Mouse (Mus musculus): ENCODE measurements at regions not wholly inside any gene's neighbourhood (a gene's known extent, or its start where the extent isn't known, plus 50 kb on each side); places are given as distances from the start of the nearest gene placed in this dataset.

DNA sequence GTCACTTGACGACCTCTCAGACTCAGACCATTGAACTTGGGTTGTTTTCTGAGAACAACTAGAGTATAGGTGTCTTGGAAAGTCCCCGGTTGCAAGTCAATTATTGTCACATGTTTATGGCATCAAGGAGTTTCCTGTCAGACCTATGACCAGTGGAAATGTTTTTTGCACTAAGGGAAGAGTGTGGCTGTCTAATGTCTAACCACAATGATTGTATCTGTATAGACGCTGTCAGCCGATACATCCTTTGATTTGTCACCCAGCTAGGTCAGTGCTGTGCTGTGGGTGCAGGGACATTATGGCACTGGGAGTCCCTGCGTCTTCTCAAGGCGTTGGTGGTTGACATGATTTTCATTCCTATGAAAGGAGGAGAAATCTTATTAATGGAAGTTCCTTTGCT is 216.0 kb upstream of the Btg1 start:
- no peak overlapping the region for H3K27ac ChIP-seq (ENCODE audit: insufficient read depth, low read depth, low read length, poor library complexity, severe bottlenecking)
- H3K9me3 ChIP-seq (ENCODE audit: control insufficient read depth, insufficient read depth, low read depth, low read length): no peaks in the 10 kb centered on the region
- no peak overlapping the region for H3K9ac ChIP-seq (ENCODE audit: insufficient read depth, low read depth, low read length, poor library complexity, severe bottlenecking)
- no peak overlapping the region for H3K4me3 ChIP-seq (ENCODE audit: insufficient read depth in 1 of 2, low read depth in 1 of 2, low read length in 2 of 2, poor library complexity in 1 of 2, severe bottlenecking in 1 of 2)
- no peak for DNase-seq (ENCODE audit: low read depth, low spot score)
- TF ChIP-seq MAFK (IDR thresholded peaks at IDR 0.05; ENCODE audit: insufficient read depth, low read depth, low read length) (no peak), CHD2 (IDR thresholded peaks at IDR 0.05; ENCODE audit: low read depth, low read length) (no peak), ZC3H11A (IDR thresholded peaks at IDR 0.05; ENCODE audit: borderline replicate concordance, low read depth, low read length) (no peak), ZNF384 (IDR thresholded peaks at IDR 0.05; ENCODE audit: low read depth, low read length) (no peak)
- H3K4me1 ChIP-seq (ENCODE audit: control insufficient read depth in 2 of 2, insufficient read depth in 2 of 2, low read length in 2 of 2, poor library complexity in 1 of 2): no peaks in the 10 kb centered on the region
- in situ Hi-C loops (cut with MboI; ENCODE audit: low sequenced_read_pairs in 2 of 2, unreplicated experiment in 2 of 2): no loop called here
- H3K36me3 ChIP-seq (ENCODE audit: control insufficient read depth, insufficient read depth, low read length, poor library complexity, severe bottlenecking): no peaks in the 10 kb centered on the region

DNA sequence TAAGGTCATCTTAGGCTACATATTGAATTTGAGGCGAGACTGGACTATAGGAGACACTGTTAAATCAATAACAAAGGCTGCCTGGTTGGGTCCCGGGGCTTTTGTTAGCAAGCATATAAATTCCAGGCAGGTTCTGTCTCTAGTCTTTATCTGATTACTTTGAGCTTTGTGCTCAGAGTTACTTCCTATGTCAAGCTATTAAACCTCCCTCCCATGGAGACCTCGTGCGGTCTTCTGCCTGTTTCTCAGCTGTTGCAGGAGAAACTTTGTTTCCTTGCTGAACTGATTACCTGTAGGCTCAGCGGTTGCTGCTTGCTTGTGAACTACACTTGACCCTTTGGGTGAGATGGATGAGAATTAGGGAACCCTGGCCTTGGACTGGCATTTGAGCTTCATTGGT is 210.5 kb upstream of the Btg1 start:
- Histone ChIP-seq H3K4me3 (ENCODE audit: insufficient read depth in 1 of 2, low read depth in 1 of 2, low read length in 2 of 2, poor library complexity in 1 of 2, severe bottlenecking in 1 of 2) (no peak overlapping the region), H3K27ac (ENCODE audit: insufficient read depth, low read depth, low read length, poor library complexity, severe bottlenecking) (no peak overlapping the region), H3K36me3 (ENCODE audit: control insufficient read depth, insufficient read depth, low read length, poor library complexity, severe bottlenecking) (no peaks in the 10 kb centered on the region; the same call in 1 of the 2 replicates), H3K9ac (ENCODE audit: insufficient read depth, low read depth, low read length, poor library complexity, severe bottlenecking) (no peak overlapping the region), H3K4me1 (ENCODE audit: control insufficient read depth in 2 of 2, insufficient read depth in 2 of 2, low read length in 2 of 2, poor library complexity in 1 of 2) (no peaks in the 10 kb centered on the region), H3K9me3 (ENCODE audit: control insufficient read depth, insufficient read depth, low read depth, low read length) (no peaks in the 10 kb centered on the region)
- in situ Hi-C loops (cut with MboI; ENCODE audit: low sequenced_read_pairs in 2 of 2, unreplicated experiment in 2 of 2): no loop called here
- no peak for DNase-seq (ENCODE audit: low read depth, low spot score)
- TF ChIP-seq CHD2 (IDR thresholded peaks at IDR 0.05; ENCODE audit: low read depth, low read length) (no peak), HCFC1 (IDR thresholded peaks at IDR 0.05; ENCODE audit: borderline replicate concordance, insufficient read depth, low read length) (no peak)

DNA sequence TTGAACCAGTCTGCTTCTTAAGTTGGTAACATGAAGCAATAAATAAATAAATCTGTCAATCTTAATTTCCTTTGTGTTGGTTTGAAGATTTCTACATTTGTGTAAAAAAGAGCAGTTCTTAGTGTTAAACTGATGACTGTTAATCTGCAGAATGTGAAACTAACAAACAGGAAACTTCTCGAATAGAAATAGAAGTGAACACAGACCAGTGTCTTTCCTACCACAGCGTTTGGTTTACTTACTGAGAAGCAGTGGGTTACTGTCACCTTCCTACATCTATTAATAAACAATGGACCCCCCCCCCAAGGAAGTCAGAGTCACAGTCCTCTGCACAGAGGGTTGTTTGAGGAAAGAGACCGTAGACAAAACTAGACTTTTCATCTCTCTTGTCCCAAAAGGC is 209.0 kb upstream of the Btg1 start:
- no peaks in the 10 kb centered on the region; the same call in 1 of the 2 replicates for H3K36me3 ChIP-seq (ENCODE audit: control insufficient read depth, insufficient read depth, low read length, poor library complexity, severe bottlenecking)
- in situ Hi-C loops (cut with MboI; ENCODE audit: low sequenced_read_pairs in 2 of 2, unreplicated experiment in 2 of 2): no loop called here
- H3K9ac ChIP-seq (ENCODE audit: insufficient read depth, low read depth, low read length, poor library complexity, severe bottlenecking): no peak overlapping the region
- H3K9me3 ChIP-seq (ENCODE audit: control insufficient read depth, insufficient read depth, low read depth, low read length): no peaks in the 10 kb centered on the region
- H3K4me1 ChIP-seq (ENCODE audit: control insufficient read depth in 2 of 2, insufficient read depth in 2 of 2, low read length in 2 of 2, poor library complexity in 1 of 2): no peaks in the 10 kb centered on the region
- no peak overlapping the region for H3K27ac ChIP-seq (ENCODE audit: insufficient read depth, low read depth, low read length, poor library complexity, severe bottlenecking)
- TF ChIP-seq ZC3H11A (IDR thresholded peaks at IDR 0.05; ENCODE audit: borderline replicate concordance, low read depth, low read length) (no peak), CHD2 (IDR thresholded peaks at IDR 0.05; ENCODE audit: low read depth, low read length) (no peak), HCFC1 (IDR thresholded peaks at IDR 0.05; ENCODE audit: borderline replicate concordance, insufficient read depth, low read length) (no peak), ZNF384 (IDR thresholded peaks at IDR 0.05; ENCODE audit: low read depth, low read length) (no peak), MAFK (IDR thresholded peaks at IDR 0.05; ENCODE audit: insufficient read depth, low read depth, low read length) (no peak)
- no peak overlapping the region for H3K4me3 ChIP-seq (ENCODE audit: insufficient read depth in 1 of 2, low read depth in 1 of 2, low read length in 2 of 2, poor library complexity in 1 of 2, severe bottlenecking in 1 of 2)
- no peak for DNase-seq (ENCODE audit: low read depth, low spot score)

DNA sequence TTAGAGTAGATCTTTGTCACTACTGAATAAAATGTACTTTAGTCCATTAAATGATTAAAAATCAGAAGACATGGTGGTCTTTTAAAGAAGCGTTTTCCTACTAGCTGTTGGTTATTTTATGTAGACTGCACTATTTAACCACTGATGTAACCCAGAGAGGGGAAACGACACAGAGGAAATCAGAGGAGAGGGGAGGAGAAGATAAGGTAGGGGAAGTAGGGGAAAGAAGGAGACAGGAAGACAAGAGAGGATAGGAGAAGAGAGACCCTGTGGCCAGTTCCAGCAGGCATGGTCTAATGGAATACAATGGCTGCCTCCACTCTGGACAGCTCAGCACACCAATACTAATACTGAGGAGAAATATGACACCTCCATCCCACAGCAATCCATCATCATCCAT is 208.6 kb upstream of the Btg1 start:
- H3K36me3 ChIP-seq (ENCODE audit: control insufficient read depth, insufficient read depth, low read length, poor library complexity, severe bottlenecking): no peaks in the 10 kb centered on the region; the same call in 1 of the 2 replicates
- no peaks in the 10 kb centered on the region for H3K4me1 ChIP-seq (ENCODE audit: control insufficient read depth in 2 of 2, insufficient read depth in 2 of 2, low read length in 2 of 2, poor library complexity in 1 of 2)
- no peak overlapping the region for H3K9ac ChIP-seq (ENCODE audit: insufficient read depth, low read depth, low read length, poor library complexity, severe bottlenecking)
- no peak for DNase-seq (ENCODE audit: low read depth, low spot score)
- H3K9me3 ChIP-seq (ENCODE audit: control insufficient read depth, insufficient read depth, low read depth, low read length): no peaks in the 10 kb centered on the region
- no peak overlapping the region for H3K27ac ChIP-seq (ENCODE audit: insufficient read depth, low read depth, low read length, poor library complexity, severe bottlenecking)
- TF ChIP-seq ZNF384 (IDR thresholded peaks at IDR 0.05; ENCODE audit: low read depth, low read length) (no peak), HCFC1 (IDR thresholded peaks at IDR 0.05; ENCODE audit: borderline replicate concordance, insufficient read depth, low read length) (no peak), ZC3H11A (IDR thresholded peaks at IDR 0.05; ENCODE audit: borderline replicate concordance, low read depth, low read length) (no peak), CHD2 (IDR thresholded peaks at IDR 0.05; ENCODE audit: low read depth, low read length) (no peak), MAFK (IDR thresholded peaks at IDR 0.05; ENCODE audit: insufficient read depth, low read depth, low read length) (no peak)
- in situ Hi-C loops (cut with MboI; ENCODE audit: low sequenced_read_pairs in 2 of 2, unreplicated experiment in 2 of 2): no loop called here
- no peak overlapping the region for H3K4me3 ChIP-seq (ENCODE audit: insufficient read depth in 1 of 2, low read depth in 1 of 2, low read length in 2 of 2, poor library complexity in 1 of 2, severe bottlenecking in 1 of 2)

DNA sequence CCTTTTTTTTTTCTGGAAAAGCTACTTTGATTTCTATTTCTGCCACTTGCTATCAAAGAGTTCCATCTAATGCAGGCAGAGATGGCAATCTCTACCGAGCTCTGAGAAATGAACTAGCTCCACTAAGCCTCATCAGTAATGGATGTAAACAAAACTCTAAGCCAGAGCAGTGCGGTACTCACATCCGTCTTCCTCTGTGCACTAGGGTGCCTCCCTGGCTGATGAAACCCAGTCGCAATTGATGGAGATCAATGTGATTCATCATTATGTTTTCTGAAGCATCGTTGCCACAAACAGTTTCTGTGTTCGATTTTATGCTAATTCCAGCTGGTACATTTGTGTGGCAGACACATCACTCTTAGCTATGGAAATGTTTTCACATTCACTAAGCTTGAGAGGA is 206.8 kb upstream of the Btg1 start:
- no peaks in the 10 kb centered on the region; the same call in 1 of the 2 replicates for H3K36me3 ChIP-seq (ENCODE audit: control insufficient read depth, insufficient read depth, low read length, poor library complexity, severe bottlenecking)
- no peaks in the 10 kb centered on the region for H3K9me3 ChIP-seq (ENCODE audit: control insufficient read depth, insufficient read depth, low read depth, low read length)
- in situ Hi-C loops (cut with MboI; ENCODE audit: low sequenced_read_pairs in 2 of 2, unreplicated experiment in 2 of 2): no loop called here
- H3K4me1 ChIP-seq (ENCODE audit: control insufficient read depth in 2 of 2, insufficient read depth in 2 of 2, low read length in 2 of 2, poor library complexity in 1 of 2): no peaks in the 10 kb centered on the region
- no peak for DNase-seq (ENCODE audit: low read depth, low spot score)
- no peak overlapping the region for H3K4me3 ChIP-seq (ENCODE audit: insufficient read depth in 1 of 2, low read depth in 1 of 2, low read length in 2 of 2, poor library complexity in 1 of 2, severe bottlenecking in 1 of 2)
- H3K27ac ChIP-seq (ENCODE audit: insufficient read depth, low read depth, low read length, poor library complexity, severe bottlenecking): no peak overlapping the region
- TF ChIP-seq HCFC1 (IDR thresholded peaks at IDR 0.05; ENCODE audit: borderline replicate concordance, insufficient read depth, low read length): no peak
- no peak for TF ChIP-seq MAFK (IDR thresholded peaks at IDR 0.05; ENCODE audit: insufficient read depth, low read depth, low read length)
- TF ChIP-seq CHD2 (IDR thresholded peaks at IDR 0.05; ENCODE audit: low read depth, low read length): no peak
- TF ChIP-seq ZC3H11A (IDR thresholded peaks at IDR 0.05; ENCODE audit: borderline replicate concordance, low read depth, low read length): no peak
- TF ChIP-seq ZNF384 (IDR thresholded peaks at IDR 0.05; ENCODE audit: low read depth, low read length): no peak
- no peak overlapping the region for H3K9ac ChIP-seq (ENCODE audit: insufficient read depth, low read depth, low read length, poor library complexity, severe bottlenecking)

Data from ES-E14 (cell line).